Mouse (Mus musculus) limb, embryonic 12.5 days (tissue): ENCODE data around the gene Chchd2. TPM values are rescaled to one million over a fixed set of nuclear protein-coding genes. Genes with fewer than 3 reads are reported as not detected.

Experiments used
- ATAC-seq: fragments of 200-750 bp; cut with Nextera tagmentation; 2 replicates; pipeline ENCODE4 v1.8.0; 2017; ENCODE audit warnings: low read depth, moderate TSS enrichment; ENCODE audit not compliant: insufficient number of reproducible peaks, insufficient read depth, low FRiP score, low TSS enrichment
- H3K27ac ChIP-seq: fragments of 300-500 bp; sonication (generic); 2 replicates; pipeline ENCODE4 v1.5.1; 2016; ENCODE audit warnings: mild to moderate bottlenecking, moderate library complexity
- H3K27me3 ChIP-seq: fragments of 300-500 bp; sonication (generic); 2 replicates; pipeline ENCODE4 v1.6.1; 2016; ENCODE audit warnings: mild to moderate bottlenecking, moderate library complexity
- H3K36me3 ChIP-seq: fragments of 300-500 bp; sonication (generic); 2 replicates; pipeline ENCODE4 v1.6.1; 2016; ENCODE audit warnings: mild to moderate bottlenecking, moderate library complexity
- H3K4me1 ChIP-seq: fragments of 300-500 bp; sonication (generic); replicated peaks from 2 replicates; pipeline ENCODE4 v1.6.1; 2016
- H3K4me2 ChIP-seq: fragments of 300-500 bp; sonication (generic); 2 replicates; pipeline ENCODE4 v1.6.1; 2016; ENCODE audit warnings: mild to moderate bottlenecking, moderate library complexity
- H3K4me3 ChIP-seq: fragments of 300-500 bp; sonication (generic); replicated peaks from 2 replicates; pipeline ENCODE4 v1.5.1; 2016; ENCODE audit warnings: mild to moderate bottlenecking
- H3K9ac ChIP-seq: fragments of 300-500 bp; sonication (generic); replicated peaks from 2 replicates; pipeline ENCODE4 v1.6.1; 2016; ENCODE audit warnings: mild to moderate bottlenecking, moderate library complexity
- H3K9me3 ChIP-seq: fragments of 300-500 bp; sonication (generic); 2 replicates; pipeline ENCODE4 v1.6.1; 2016; ENCODE audit warnings: mild to moderate bottlenecking, moderate library complexity
- WGBS: fragments of 180-500 bp; shearing (Covaris S2); methylation state at CpG from one replicate; pipeline ENCODE4 v1.1.7; 2016; 5-methylcytosine and 5-hydroxymethylcytosine counted together
- polyA plus RNA-seq: library from polyadenylated mRNA; unstranded; fragments of >200 nt; fragmentation: Nextera tagmentation; extraction: Ambion mirVana; gene quantifications from 2 replicates; pipeline ENCODE4 v1.2.1, GENCODE M21; 2016

The Chchd2 gene
- polyA plus RNA-seq, 1 experiment from 2014 or later: 978 TPM

DNA sequence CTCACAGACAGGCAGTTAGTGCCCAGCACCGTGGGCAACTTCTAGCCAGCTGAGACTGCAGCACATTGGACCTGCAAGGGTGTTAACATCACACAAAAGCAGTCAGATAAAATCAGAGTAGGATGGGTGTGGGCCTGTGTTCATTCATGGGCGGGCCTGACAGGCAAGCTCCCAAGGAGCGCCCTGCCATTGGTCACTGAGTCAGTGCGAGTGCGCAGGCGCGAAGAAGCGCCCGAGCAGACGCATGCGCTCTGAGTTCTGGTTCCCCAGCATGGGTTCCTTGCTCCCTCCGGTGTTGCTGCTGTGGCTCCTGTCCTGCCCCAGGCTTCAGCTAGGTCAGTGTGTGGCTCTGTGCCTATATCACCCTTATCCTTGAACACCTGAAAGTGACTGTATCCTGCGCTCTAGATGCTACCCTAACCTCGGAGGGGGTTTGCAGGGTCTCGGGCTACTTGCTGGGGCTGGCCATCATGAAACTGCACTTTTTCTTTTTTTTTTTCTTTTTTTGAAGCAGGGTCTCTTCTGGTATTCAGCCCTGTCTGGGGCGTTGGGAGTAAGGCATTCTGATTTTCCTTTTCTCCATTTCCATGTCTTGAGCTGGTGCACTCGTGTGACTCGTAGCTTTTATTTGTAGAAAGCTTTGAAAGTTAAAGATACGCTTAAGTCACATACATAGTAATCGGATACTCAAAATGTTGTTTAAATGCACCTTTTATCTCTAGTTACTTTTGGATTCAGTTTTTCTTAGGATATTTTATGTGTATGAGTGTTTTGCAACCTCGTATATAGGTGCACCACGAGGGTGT lies 40.3 kb downstream of the Chchd2 start, which contains the start of gene Sumf2:
Gene Sumf2, plus strand, starts transcription at position 235 of the 806 bp plus-strand sequence.
- WGBS: 13% methylated on average over 22 of the region's 22 CpGs

DNA sequence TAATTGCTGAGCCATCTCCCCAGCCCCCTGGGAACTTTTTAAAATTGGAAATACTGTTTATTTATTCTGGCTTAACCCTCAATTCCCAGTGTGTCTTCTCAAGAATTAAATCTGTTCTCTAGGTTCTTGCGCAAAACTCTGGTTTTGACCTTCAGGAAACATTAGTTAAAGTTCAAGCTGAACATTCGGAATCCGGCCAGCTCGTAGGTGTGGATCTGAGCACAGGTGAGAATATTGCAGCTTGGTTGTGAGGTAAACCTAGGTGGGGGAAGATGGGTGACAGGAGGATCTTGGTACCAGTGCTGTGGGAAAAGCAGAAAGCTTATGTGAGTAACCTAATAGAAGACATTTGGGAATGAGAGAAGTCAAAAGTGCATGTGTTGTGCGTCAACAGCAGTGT lies 42.4 kb downstream of the Chchd2 start:
- 92% methylated on average over 5 of the region's 5 CpGs for WGBS

More for the DNA sequence above, 40.3 kb downstream of the Chchd2 start, which contains the start of gene Sumf2:
- Histone ChIP-seq H3K4me1 (peaks cover 7% of the 10 kb centered on the region), H3K27me3 (no peaks in the 10 kb centered on the region), H3K27ac (peak within 1 kb of the TSS; percentile 77), H3K9ac (peak within 1 kb of the TSS; percentile 73), H3K9me3 (no peaks in the 10 kb centered on the region), H3K4me2 (peak within 1 kb of the TSS; percentile 69), H3K4me3 (peak within 1 kb of the TSS; percentile 64), H3K36me3 (peaks cover 43% of the 10 kb centered on the region)
- ATAC-seq: peak; percentile 91

More for the DNA sequence above, 42.4 kb downstream of the Chchd2 start:
- H3K4me3 ChIP-seq: no peak overlapping the region
- H3K4me2 ChIP-seq: no peak overlapping the region
- H3K27ac ChIP-seq: no peak overlapping the region
- no peak for ATAC-seq
- no peak overlapping the region for H3K9ac ChIP-seq
- no peaks in the 10 kb centered on the region for H3K27me3 ChIP-seq
- peaks cover 7% of the 10 kb centered on the region for H3K4me1 ChIP-seq
- H3K9me3 ChIP-seq: no peaks in the 10 kb centered on the region
- H3K36me3 ChIP-seq: peaks cover 31% of the 10 kb centered on the region

Other genes starting within 250 kb of the Chchd2 start
- 6.3 and 6.5 TPM in 2 replicates for gene Zfp11, start 217.4 kb downstream of the Chchd2 start, polyA plus RNA-seq
- not detected in 2 replicates for gene Sept14, start 179.0 kb downstream of the Chchd2 start, polyA plus RNA-seq
- 178 and 186 TPM in 2 replicates for gene Mrps17, start 172.0 kb downstream of the Chchd2 start, polyA plus RNA-seq
- gene Nipsnap2, start 162.4 kb downstream of the Chchd2 start, polyA plus RNA-seq: 101 and 106 TPM in 2 replicates
- 28.5 and 28.6 TPM in 2 replicates for gene Psph, start 100.0 kb downstream of the Chchd2 start, polyA plus RNA-seq
- gene Sumf2, start 40.5 kb downstream of the Chchd2 start, polyA plus RNA-seq: 67.6 and 74.2 TPM in 2 replicates
- 10.9 and 11.9 TPM in 2 replicates for gene Zbed5, start 8.3 kb upstream of the Chchd2 start, polyA plus RNA-seq
- 0.24 and 0.36 TPM in 2 replicates for gene Phkg1, start 11.1 kb upstream of the Chchd2 start, polyA plus RNA-seq
- 5.0 and 6.2 TPM in 2 replicates for gene Nupr1l, start 21.1 kb upstream of the Chchd2 start, polyA plus RNA-seq
- 35.8 and 36.7 TPM in 2 replicates for gene Vkorc1l1, start 54.5 kb upstream of the Chchd2 start, polyA plus RNA-seq
- 43.0 and 45.7 TPM in 2 replicates for gene Gusb, start 115.6 kb upstream of the Chchd2 start, polyA plus RNA-seq
- gene Asl, start 141.8 kb upstream of the Chchd2 start, polyA plus RNA-seq: 29.5 and 29.6 TPM in 2 replicates
- 39.6 and 46.0 TPM in 2 replicates for gene Crcp, start 141.8 kb upstream of the Chchd2 start, polyA plus RNA-seq
- 83.5 and 85.3 TPM in 2 replicates for gene Tpst1, start 185.9 kb upstream of the Chchd2 start, polyA plus RNA-seq